Mouse (Mus musculus): Measurements from ENCODE around the gene Cox5a. TPM values are rescaled to one million over a fixed set of nuclear protein-coding genes. Genes with fewer than 3 reads are reported as not detected.

Cox5a gene
- polyA plus RNA-seq, 1 experiment from 2014 or later, result 1,085 TPM

- Histone ChIP-seq H3K27me3 (replicated peaks) (no peaks in the 10 kb centered on the region), H3K9me3 (replicated peaks) (no peaks in the 10 kb centered on the region), H3K4me3 (replicated peaks) (no peak overlapping the region), H3K9ac (replicated peaks) (no peak overlapping the region), H3K4me2 (no peak overlapping the region), H3K27ac (replicated peaks) (peak overlapping the region; percentile 64), H3K36me3 (peaks cover 22% of the 10 kb centered on the region), H3K4me1 (peaks cover 43% of the 10 kb centered on the region)
- 52% methylated on average over 10 of the region's 10 CpGs for WGBS
- no peak for ATAC-seq (ENCODE audit: low FRiP score)
Measured at GRCm38 (mm10) chr9:57565741-57566221, 44.7 kb downstream of the Cox5a start.

- no peak for ATAC-seq (ENCODE audit: low FRiP score)
Measured at GRCm38 (mm10) chr9:57566846-57567245, 45.8 kb downstream of the Cox5a start.

GRCm38 (mm10) chr9:57568500-57568899, 47.4 kb downstream of the Cox5a start:
- H3K4me2 ChIP-seq, result no peak overlapping the region
- 95% methylated on average over 6 of the region's 6 CpGs for WGBS

More at GRCm38 (mm10) chr9:57566846-57567245, 45.8 kb downstream of the Cox5a start:
- no peak overlapping the region for H3K4me3 ChIP-seq (replicated peaks)
- H3K4me1 ChIP-seq, result peaks cover 36% of the 10 kb centered on the region
- H3K27me3 ChIP-seq (replicated peaks), result no peaks in the 10 kb centered on the region
- H3K9me3 ChIP-seq (replicated peaks), result no peaks in the 10 kb centered on the region
- peak overlapping the region; percentile 64; the same call in 1 of the 2 replicates for H3K27ac ChIP-seq (replicated peaks)
- WGBS, result 67% methylated on average over 8 of the region's 8 CpGs
- no peak overlapping the region for H3K9ac ChIP-seq (replicated peaks)
- no peak overlapping the region for H3K4me2 ChIP-seq
- peaks cover 24% of the 10 kb centered on the region for H3K36me3 ChIP-seq

GRCm38 (mm10) chr9:57574397-57574796, 53.3 kb downstream of the Cox5a start:
- H3K9ac ChIP-seq (replicated peaks), result no peak overlapping the region

More at GRCm38 (mm10) chr9:57568500-57568899, 47.4 kb downstream of the Cox5a start:
- Histone ChIP-seq H3K9ac (replicated peaks) (no peak overlapping the region), H3K4me3 (replicated peaks) (no peak overlapping the region), H3K9me3 (replicated peaks) (no peaks in the 10 kb centered on the region), H3K27ac (replicated peaks) (no peak overlapping the region), H3K27me3 (replicated peaks) (no peaks in the 10 kb centered on the region), H3K36me3 (peaks cover 26% of the 10 kb centered on the region), H3K4me1 (peaks cover 22% of the 10 kb centered on the region)
- no peak for ATAC-seq (ENCODE audit: low FRiP score)

GRCm38 (mm10) chr9:57575577-57575976, 54.5 kb downstream of the Cox5a start:
- no peaks in the 10 kb centered on the region for H3K4me1 ChIP-seq
- H3K27ac ChIP-seq (replicated peaks), result no peak overlapping the region
- no peak overlapping the region for H3K9ac ChIP-seq (replicated peaks)
- H3K4me3 ChIP-seq (replicated peaks), result no peak overlapping the region
- H3K4me2 ChIP-seq, result no peak overlapping the region
- peaks cover 42% of the 10 kb centered on the region for H3K36me3 ChIP-seq
- no peak for ATAC-seq (ENCODE audit: low FRiP score)
- 87% methylated on average over 3 of the region's 3 CpGs for WGBS
- H3K9me3 ChIP-seq (replicated peaks), result no peaks in the 10 kb centered on the region
- no peaks in the 10 kb centered on the region for H3K27me3 ChIP-seq (replicated peaks)

More at GRCm38 (mm10) chr9:57574397-57574796, 53.3 kb downstream of the Cox5a start:
- Histone ChIP-seq H3K4me3 (replicated peaks) (no peak overlapping the region), H3K4me1 (no peaks in the 10 kb centered on the region), H3K27ac (replicated peaks) (no peak overlapping the region), H3K9me3 (replicated peaks) (no peaks in the 10 kb centered on the region), H3K36me3 (peaks cover 38% of the 10 kb centered on the region), H3K27me3 (replicated peaks) (no peaks in the 10 kb centered on the region), H3K4me2 (no peak overlapping the region)
- no peak for ATAC-seq (ENCODE audit: low FRiP score)

GRCm38 (mm10) chr9:57577144-57577849, 56.2 kb downstream of the Cox5a start:
- ATAC-seq (ENCODE audit: low FRiP score), result no peak
- Histone ChIP-seq H3K9ac (replicated peaks) (no peak overlapping the region), H3K9me3 (replicated peaks) (no peaks in the 10 kb centered on the region), H3K27me3 (replicated peaks) (no peaks in the 10 kb centered on the region), H3K36me3 (peaks cover 56% of the 10 kb centered on the region), H3K4me1 (no peaks in the 10 kb centered on the region), H3K4me2 (no peak overlapping the region), H3K27ac (replicated peaks) (no peak overlapping the region), H3K4me3 (replicated peaks) (no peak overlapping the region)
- 83% methylated on average over 6 of the region's 6 CpGs for WGBS

Other genes with a start within 250 kb of the Cox5a start
- gene Ppcdc, start 81.2 kb upstream of the Cox5a start, polyA plus RNA-seq (2015; fragmentation: Nextera tagmentation; extraction: Ambion mirVana), result 18.4 and 22.7 TPM in 2 replicates
- 91.1 and 112 TPM in 2 replicates for gene Scamp5, start 53.2 kb upstream of the Cox5a start, polyA plus RNA-seq (2015; fragmentation: Nextera tagmentation; extraction: Ambion mirVana)
- 17.4 and 23.5 TPM in 2 replicates for gene Rpp25, start 17.2 kb upstream of the Cox5a start, polyA plus RNA-seq (2015; fragmentation: Nextera tagmentation; extraction: Ambion mirVana)
- gene Fam219b, start 16.3 kb downstream of the Cox5a start, polyA plus RNA-seq (2015; fragmentation: Nextera tagmentation; extraction: Ambion mirVana), result 22.3 and 23.8 TPM in 2 replicates
- 75.8 and 81.7 TPM in 2 replicates for gene Mpi, start 31.5 kb downstream of the Cox5a start, polyA plus RNA-seq (2015; fragmentation: Nextera tagmentation; extraction: Ambion mirVana)
- gene Scamp2, start 39.7 kb downstream of the Cox5a start, polyA plus RNA-seq (2015; fragmentation: Nextera tagmentation; extraction: Ambion mirVana), result 43.5 and 48.5 TPM in 2 replicates
- gene Ulk3, start 68.2 kb downstream of the Cox5a start, polyA plus RNA-seq (2015; fragmentation: Nextera tagmentation; extraction: Ambion mirVana), result 32.1 and 36.5 TPM in 2 replicates
- gene Cplx3, start 85.0 kb downstream of the Cox5a start, polyA plus RNA-seq (2015; fragmentation: Nextera tagmentation; extraction: Ambion mirVana), result 0.11 and 0.23 TPM in 2 replicates
- gene Lman1l, start 99.5 kb downstream of the Cox5a start, polyA plus RNA-seq (2015; fragmentation: Nextera tagmentation; extraction: Ambion mirVana), result not detected in 2 replicates
- gene Csk, start 132.4 kb downstream of the Cox5a start, polyA plus RNA-seq (2015; fragmentation: Nextera tagmentation; extraction: Ambion mirVana), result 43.1 and 50.0 TPM in 2 replicates
- gene Cyp1a2, start 162.4 kb downstream of the Cox5a start, polyA plus RNA-seq (2015; fragmentation: Nextera tagmentation; extraction: Ambion mirVana), result not detected in 2 replicates
- 0.09 and 0.12 TPM in 2 replicates for gene Cyp1a1, start 166.7 kb downstream of the Cox5a start, polyA plus RNA-seq (2015; fragmentation: Nextera tagmentation; extraction: Ambion mirVana)
- gene Edc3, start 187.3 kb downstream of the Cox5a start, polyA plus RNA-seq (2015; fragmentation: Nextera tagmentation; extraction: Ambion mirVana), result 27.6 and 29.4 TPM in 2 replicates
- 63.6 and 65.7 TPM in 2 replicates for gene Clk3, start 244.6 kb downstream of the Cox5a start, polyA plus RNA-seq (2015; fragmentation: Nextera tagmentation; extraction: Ambion mirVana)

Measured in neural tube, embryonic 15.5 days (tissue).